16 mouse cellular contexts compared by ENCODE assay signal in the genomic region with DNA sequence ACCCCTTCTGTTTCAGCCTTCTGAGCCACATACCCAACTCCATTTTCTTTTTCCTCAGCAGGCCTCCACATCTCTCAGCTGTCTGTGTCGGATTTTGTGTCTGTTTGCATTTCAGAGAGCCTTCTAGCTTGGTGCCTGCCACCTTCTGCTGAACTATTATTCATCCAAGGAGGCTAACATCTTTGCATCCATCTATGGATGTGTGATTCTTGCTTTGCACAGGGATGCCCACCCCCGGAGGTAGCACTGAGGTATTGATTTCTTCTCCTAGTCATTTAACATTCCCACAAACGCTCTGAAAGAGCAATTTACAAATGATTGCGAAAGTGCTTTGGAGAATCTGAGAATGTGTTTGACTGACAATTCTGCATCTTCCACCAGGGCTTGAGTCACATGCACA.
DNase-seq lines count a peak whose midpoint lies in the region; ATAC-seq lines count a peak whose summit lies in the region.
"Had no signal": no experiment of that assay in that cellular context is flagged by ENCODE, and none has a peak within 500 bp of the region (broad histone marks: within the 10 kb centered on the region; RNA-seq: fewer than 3 reads in every experiment).

No protein-coding gene starts in this region.

- no peaks in the 10 kb centered on the region for H3K36me3 ChIP-seq in midbrain, embryonic 15.5 days (replicated peaks)
- H3K36me3 ChIP-seq: limb, embryonic 15.5 days had no signal

- no peak for ATAC-seq in midbrain, embryonic 15.5 days (replicated peaks)
- ATAC-seq: activated CD4-positive, CD25-positive, alpha-beta regulatory T cell, adult 4 months; CD4-positive, CD25-positive, alpha-beta regulatory T cell, adult 4 months had no signal

- DNase-seq in left cerebral cortex, adult 11 months (ENCODE audit: low spot score), result peak; percentile 31
- no peak for DNase-seq in left cerebral cortex, postnatal 4 days
- DNase-seq in brain, adult 2 months (ENCODE audit: low read depth, low spot score), result peak; percentile 75
- peak; percentile 15 to 18 for DNase-seq in frontal cortex, postnatal 25 days (ENCODE audit: low spot score in 2 of 2)
- no peak for DNase-seq in ovary, adult 18-20 months (ENCODE audit: low spot score)
- no peak for DNase-seq in adrenal gland, adult 18-20 months (ENCODE audit: low spot score in 2 of 2)
- DNase-seq: gastrocnemius, adult 2 months; heart, adult 2 months; heart, postnatal 10 days; kidney, postnatal 36 days; lung, adult 2 months had no signal

- H3K4me2 ChIP-seq in midbrain, embryonic 15.5 days, result no peak overlapping the region
- H3K4me2 ChIP-seq: limb, embryonic 15.5 days had no signal

- H3K27ac ChIP-seq in midbrain, embryonic 15.5 days, result peak overlapping the region; percentile 60
- H3K27ac ChIP-seq: gastrocnemius, adult 2 months; heart, adult 2 months; limb, embryonic 15.5 days; macrophage had no signal

- H3K9me3 ChIP-seq in midbrain, embryonic 15.5 days, result no peaks in the 10 kb centered on the region
- H3K9me3 ChIP-seq: limb, embryonic 15.5 days had no signal

- intact Hi-C loops in left cerebral cortex, postnatal 4 days (cut with DNase I), result no loop called here

- H3K9ac ChIP-seq in midbrain, embryonic 15.5 days, result no peak overlapping the region
- H3K9ac ChIP-seq: limb, embryonic 15.5 days had no signal

- peaks cover 13% of the 10 kb centered on the region for H3K4me1 ChIP-seq in midbrain, embryonic 15.5 days
- H3K4me1 ChIP-seq: limb, embryonic 15.5 days had no signal

- H3K4me3 ChIP-seq in midbrain, embryonic 15.5 days, result no peak overlapping the region
- H3K4me3 ChIP-seq: gastrocnemius, adult 2 months; heart, adult 2 months; limb, embryonic 15.5 days had no signal

- H3K27me3 ChIP-seq in midbrain, embryonic 15.5 days (replicated peaks), result no peaks in the 10 kb centered on the region
- H3K27me3 ChIP-seq: limb, embryonic 15.5 days had no signal

- WGBS in midbrain, embryonic 15.5 days, result 59% methylated on average over 4 of the region's 4 CpGs

Comparison
In these comparisons a context has a peak if more than half of its experiments do, and no peak if none do; other contexts are left out.
1. DNase-seq: peak in left cerebral cortex, adult 11 months (single experiment), brain, adult 2 months (single experiment) and frontal cortex, postnatal 25 days (2 of 2); none in left cerebral cortex, postnatal 4 days (single experiment), ovary, adult 18-20 months (single experiment) and adrenal gland, adult 18-20 months (0 of 2).